In the genomic region with DNA sequence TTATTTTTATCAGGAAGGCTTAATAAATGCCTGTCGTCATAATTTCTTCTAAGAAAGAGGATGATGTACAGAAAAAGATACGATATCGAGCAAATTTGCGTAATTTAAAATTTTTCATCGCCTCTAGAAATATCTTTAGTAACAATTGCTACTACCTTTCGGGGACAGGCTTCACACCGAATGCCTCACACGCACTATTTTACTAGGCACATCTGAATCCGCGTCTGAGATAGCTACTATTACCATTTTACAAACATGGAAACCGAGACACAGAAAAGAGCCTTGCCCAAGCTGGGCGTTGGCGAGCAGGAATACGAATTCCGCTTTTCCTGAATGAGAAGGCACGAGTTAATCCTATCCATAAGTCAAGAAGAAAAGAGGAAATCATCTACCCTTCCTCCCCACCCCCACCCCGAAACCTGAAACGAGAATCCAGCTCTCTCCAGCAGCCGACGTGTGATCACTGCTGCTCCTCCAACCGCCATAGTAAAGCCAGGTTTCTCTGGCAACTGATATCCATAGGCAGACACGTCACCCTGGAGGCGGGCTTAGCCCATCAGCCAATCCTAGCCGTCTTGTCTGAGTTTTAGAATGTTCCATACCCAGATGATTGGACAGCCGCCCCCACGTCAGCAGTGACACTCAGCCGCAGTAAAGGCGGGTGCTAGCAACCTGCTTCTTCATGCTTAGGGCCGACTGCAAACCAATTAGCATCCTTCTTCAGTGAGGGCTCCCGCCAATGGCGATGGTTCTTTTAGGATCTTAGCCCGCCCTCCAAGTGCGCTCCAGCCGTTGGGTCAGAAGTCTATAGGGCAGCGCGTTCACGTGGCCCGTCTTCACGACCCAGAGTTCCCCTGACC, we compare ENCODE assay signal across 8 mouse cellular contexts. TPM values are rescaled to one million over a fixed set of nuclear protein-coding genes. Genes with fewer than 3 reads are reported as not detected.
DNase-seq lines count a peak whose midpoint lies in the region; ATAC-seq and TF ChIP-seq lines count a peak whose summit lies in the region.

No protein-coding gene starts in this region.

- H3K4me1 ChIP-seq in heart, embryonic 12.5 days (replicated peaks) = no peaks in the 10 kb centered on the region
- H3K4me1 ChIP-seq in kidney, postnatal 0 days (replicated peaks; ENCODE audit: insufficient read depth, low read length) = no peaks in the 10 kb centered on the region; the same call in 1 of the 2 replicates
- 0 out of 2 replicates have a peak, but pooled peaks cover 2% of the 10 kb centered on the region for H3K4me1 ChIP-seq in liver, embryonic 11.5 days (replicated peaks; ENCODE audit: control insufficient read depth, insufficient read depth, low read length)
- peaks cover 4% of the 10 kb centered on the region; the same call in 1 of the 2 replicates for H3K4me1 ChIP-seq in stomach, embryonic 16.5 days (ENCODE audit: control insufficient read depth, insufficient read depth, low read length)

- peak; percentile 97 for DNase-seq in CD4-positive helper T cell, adult 2 months (ENCODE audit: low read depth, low spot score)
- peak; percentile 99 for DNase-seq in brain, adult 2 months (ENCODE audit: low read depth, low spot score)
- DNase-seq in kidney, postnatal 0 days (ENCODE audit: low spot score) = peak; percentile 96
- peak; percentile 75 for DNase-seq in liver, embryonic 11.5 days (ENCODE audit: low spot score)
- DNase-seq in naive thymus-derived CD4-positive, alpha-beta T cell, adult 2 months (ENCODE audit: low read depth) = peak; percentile 94

- no peaks in the 10 kb centered on the region for H3K27me3 ChIP-seq in heart, embryonic 12.5 days (replicated peaks)
- no peaks in the 10 kb centered on the region for H3K27me3 ChIP-seq in kidney, postnatal 0 days (ENCODE audit: insufficient read depth, low read length)
- H3K27me3 ChIP-seq in liver, embryonic 11.5 days (replicated peaks; ENCODE audit: control insufficient read depth, insufficient read depth, low read length) = no peaks in the 10 kb centered on the region
- H3K27me3 ChIP-seq in stomach, embryonic 16.5 days (ENCODE audit: control insufficient read depth, insufficient read depth, low read length) = no peaks in the 10 kb centered on the region

- peaks cover 7% of the 10 kb centered on the region for H3K36me3 ChIP-seq in heart, embryonic 12.5 days
- H3K36me3 ChIP-seq in kidney, postnatal 0 days (ENCODE audit: insufficient read depth, low read length) = no peaks in the 10 kb centered on the region
- H3K36me3 ChIP-seq in liver, embryonic 11.5 days (ENCODE audit: control insufficient read depth, insufficient read depth, low read length) = no peaks in the 10 kb centered on the region
- H3K36me3 ChIP-seq in stomach, embryonic 16.5 days (ENCODE audit: control insufficient read depth, insufficient read depth, low read length) = no peaks in the 10 kb centered on the region

- no peak overlapping the region for H3K4me2 ChIP-seq in heart, embryonic 12.5 days
- peak overlapping the region; percentile 36; the same call in 1 of the 2 replicates for H3K4me2 ChIP-seq in kidney, postnatal 0 days (ENCODE audit: low read length)
- H3K4me2 ChIP-seq in liver, embryonic 11.5 days = peak overlapping the region; percentile 67; the same call in 1 of the 2 replicates
- H3K4me2 ChIP-seq in stomach, embryonic 16.5 days (ENCODE audit: low read depth, low read length) = no peak overlapping the region

- H3K9ac ChIP-seq in heart, embryonic 12.5 days = peak overlapping the region; percentile 78
- peak overlapping the region; percentile 71 for H3K9ac ChIP-seq in kidney, postnatal 0 days (ENCODE audit: low read depth, low read length)
- H3K9ac ChIP-seq in liver, embryonic 11.5 days (ENCODE audit: low read depth, low read length) = peak overlapping the region; percentile 68
- H3K9ac ChIP-seq in stomach, embryonic 16.5 days (ENCODE audit: low read length) = peak overlapping the region; percentile 76

- peak overlapping the region; percentile 64 for H3K4me3 ChIP-seq in heart, embryonic 12.5 days
- peak overlapping the region; percentile 52 for H3K4me3 ChIP-seq in kidney, postnatal 0 days (replicated peaks; ENCODE audit: low read depth, low read length)
- H3K4me3 ChIP-seq in liver, embryonic 11.5 days (ENCODE audit: low read depth, low read length) = peak overlapping the region; percentile 60
- H3K4me3 ChIP-seq in stomach, embryonic 16.5 days (replicated peaks; ENCODE audit: low read length) = peak overlapping the region; percentile 62

- H3K27ac ChIP-seq in heart, embryonic 12.5 days (ENCODE audit: poor library complexity, severe bottlenecking) = peak overlapping the region; percentile 91
- peak overlapping the region; percentile 90 for H3K27ac ChIP-seq in kidney, postnatal 0 days
- peak overlapping the region; percentile 79 for H3K27ac ChIP-seq in liver, embryonic 11.5 days (ENCODE audit: low read depth, low read length)
- H3K27ac ChIP-seq in stomach, embryonic 16.5 days (ENCODE audit: low read length) = peak overlapping the region; percentile 94

- WGBS in heart, embryonic 12.5 days = 18% methylated on average over 39 of the region's 39 CpGs
- WGBS in kidney, postnatal 0 days = 29% methylated on average over 39 of the region's 39 CpGs
- WGBS in liver, embryonic 11.5 days = 20% methylated on average over 39 of the region's 39 CpGs
- WGBS in stomach, embryonic 16.5 days = 20% methylated on average over 39 of the region's 39 CpGs

- no peaks in the 10 kb centered on the region for H3K9me3 ChIP-seq in heart, embryonic 12.5 days (replicated peaks)
- no peaks in the 10 kb centered on the region for H3K9me3 ChIP-seq in kidney, postnatal 0 days (replicated peaks; ENCODE audit: low read length)
- no peaks in the 10 kb centered on the region for H3K9me3 ChIP-seq in liver, embryonic 11.5 days (ENCODE audit: control insufficient read depth, low read length)
- no peaks in the 10 kb centered on the region for H3K9me3 ChIP-seq in stomach, embryonic 16.5 days (replicated peaks; ENCODE audit: control insufficient read depth, low read length)

- TF ChIP-seq CTCF in kidney, postnatal 0 days (IDR thresholded peaks at IDR 0.05; ENCODE audit: low read depth) = no peak

- peak; percentile 95 for ATAC-seq in erythroid progenitor cell, adult 5-6 weeks (replicated peaks; ENCODE audit: low FRiP score, poor library complexity, severe bottlenecking)
- ATAC-seq in heart, embryonic 12.5 days (ENCODE audit: insufficient number of reproducible peaks, low FRiP score) = peak; percentile 97
- peak; percentile 97 for ATAC-seq in kidney, postnatal 0 days (replicated peaks; ENCODE audit: low FRiP score, low read depth)
- peak; percentile 95 for ATAC-seq in liver, embryonic 11.5 days (replicated peaks; ENCODE audit: low FRiP score)
- ATAC-seq in stomach, embryonic 16.5 days (ENCODE audit: insufficient read depth, low FRiP score) = peak; percentile 97

RNA-seq across cellular contexts. Expression of gene Morf4l2, which starts 2.5 kb away (rescaled TPM):
- total RNA-seq in erythroid progenitor cell, adult 5-6 weeks (2015; ENCODE audit: low replicate concordance) = 78.9 and 104 TPM in 2 replicates
- 158 and 191 TPM in 2 replicates for total RNA-seq in erythroid progenitor cell, adult 5-6 weeks (2017; ENCODE audit: low replicate concordance)
- polyA plus RNA-seq in heart, embryonic 12.5 days (2016; fragmentation: Nextera tagmentation; extraction: Ambion mirVana) = 403 and 424 TPM in 2 replicates
- polyA plus RNA-seq in kidney, postnatal 0 days (2015; fragmentation: Nextera tagmentation; extraction: Ambion mirVana) = 478 and 504 TPM in 2 replicates
- polyA plus RNA-seq in liver, embryonic 11.5 days (2014; fragmentation: Nextera tagmentation; extraction: Ambion mirVana) = 419 and 436 TPM in 2 replicates
- 496 and 508 TPM in 2 replicates for polyA plus RNA-seq in stomach, embryonic 16.5 days (2015; fragmentation: Nextera tagmentation; extraction: Ambion mirVana)

RNA-seq across cellular contexts. Expression of gene Tceal1, which starts 33.2 kb away (rescaled TPM):
- not detected in 2 replicates for total RNA-seq in erythroid progenitor cell, adult 5-6 weeks (2015; ENCODE audit: low replicate concordance)
- not detected in 2 replicates for total RNA-seq in erythroid progenitor cell, adult 5-6 weeks (2017; ENCODE audit: low replicate concordance)
- 8.7 and 9.3 TPM in 2 replicates for polyA plus RNA-seq in heart, embryonic 12.5 days (2016; fragmentation: Nextera tagmentation; extraction: Ambion mirVana)
- polyA plus RNA-seq in kidney, postnatal 0 days (2015; fragmentation: Nextera tagmentation; extraction: Ambion mirVana) = 13.4 and 17.1 TPM in 2 replicates
- 2.9 and 3.5 TPM in 2 replicates for polyA plus RNA-seq in liver, embryonic 11.5 days (2014; fragmentation: Nextera tagmentation; extraction: Ambion mirVana)
- polyA plus RNA-seq in stomach, embryonic 16.5 days (2015; fragmentation: Nextera tagmentation; extraction: Ambion mirVana) = 9.1 and 10.4 TPM in 2 replicates

RNA-seq across cellular contexts. Expression of gene Glra4, which starts 38.9 kb away (rescaled TPM):
- total RNA-seq in erythroid progenitor cell, adult 5-6 weeks (2015; ENCODE audit: low replicate concordance) = not detected in 2 replicates
- not detected in 2 replicates for total RNA-seq in erythroid progenitor cell, adult 5-6 weeks (2017; ENCODE audit: low replicate concordance)
- not detected in 2 replicates for polyA plus RNA-seq in heart, embryonic 12.5 days (2016; fragmentation: Nextera tagmentation; extraction: Ambion mirVana)
- not detected in 2 replicates for polyA plus RNA-seq in kidney, postnatal 0 days (2015; fragmentation: Nextera tagmentation; extraction: Ambion mirVana)
- 0.15 TPM in 1 of 2 replicates, not detected in the other for polyA plus RNA-seq in liver, embryonic 11.5 days (2014; fragmentation: Nextera tagmentation; extraction: Ambion mirVana)
- not detected in 2 replicates for polyA plus RNA-seq in stomach, embryonic 16.5 days (2015; fragmentation: Nextera tagmentation; extraction: Ambion mirVana)

Comparison
In these comparisons a context has a peak if more than half of its experiments do, and no peak if none do; other contexts are left out.
1. Peak in every context shown above with its lines: DNase-seq, ATAC-seq, H3K4me3 ChIP-seq and H3K27ac ChIP-seq.
2. H3K4me2 ChIP-seq: peak in kidney, postnatal 0 days (single experiment) and liver, embryonic 11.5 days (single experiment); none in heart, embryonic 12.5 days (single experiment) and stomach, embryonic 16.5 days (single experiment).